ENCODE assay signal across 28 mouse cellular contexts in the genomic region with DNA sequence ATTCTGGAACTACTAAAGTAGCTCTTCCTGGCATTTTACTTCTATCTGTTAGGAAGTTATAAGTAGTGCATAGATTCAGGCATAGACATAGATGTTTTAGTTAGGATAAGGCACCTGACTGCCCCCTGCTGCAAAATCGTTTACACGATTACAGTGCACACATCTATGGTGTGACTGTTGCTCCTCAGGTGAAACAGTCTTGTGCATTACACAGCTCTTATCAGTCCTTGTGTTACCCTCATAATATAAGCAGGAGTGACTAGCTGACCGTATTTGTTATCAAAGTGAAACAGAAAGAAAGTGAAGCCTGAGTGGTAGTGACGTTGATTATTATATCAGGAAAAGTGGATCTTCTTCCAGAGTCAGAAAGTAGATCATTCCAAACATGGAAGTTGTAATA.
DNase-seq lines count a peak whose midpoint lies in the region; ATAC-seq and TF ChIP-seq lines count a peak whose summit lies in the region.
"Had no signal": no experiment of that assay in that cellular context is flagged by ENCODE, and none has a peak within 500 bp of the region (broad histone marks: within the 10 kb centered on the region; RNA-seq: fewer than 3 reads in every experiment).

No protein-coding gene starts in this region.

- peaks cover 4% of the 10 kb centered on the region; the same call in 1 of the 2 replicates for H3K4me1 ChIP-seq in lung, postnatal 0 days (ENCODE audit: insufficient read depth, low read depth, low read length)
- peaks cover 65% of the 10 kb centered on the region for H3K4me1 ChIP-seq in erythroblast, embryonic 14.5 days (ENCODE audit: control insufficient read depth)
- H3K4me1 ChIP-seq in liver, embryonic 14.5 days (replicated peaks; ENCODE audit: control insufficient read depth in 2 of 2, insufficient read depth in 2 of 2, low read length in 1 of 2): peaks cover 25 to 28% of the 10 kb centered on the region in 2 experiments
- H3K4me1 ChIP-seq: embryonic facial prominence, embryonic 12.5 days; forebrain, embryonic 15.5 days; midbrain, embryonic 10.5 days; neural tube, embryonic 13.5 days had no signal

- H3K9me3 ChIP-seq in lung, postnatal 0 days (ENCODE audit: low read length): no peaks in the 10 kb centered on the region
- H3K9me3 ChIP-seq in erythroblast, embryonic 14.5 days (ENCODE audit: control insufficient read depth, low read length): no peaks in the 10 kb centered on the region
- H3K9me3 ChIP-seq in liver, embryonic 14.5 days (ENCODE audit: control insufficient read depth, low read length): no peaks in the 10 kb centered on the region
- H3K9me3 ChIP-seq: embryonic facial prominence, embryonic 12.5 days; forebrain, embryonic 15.5 days; heart, embryonic 13.5 days; midbrain, embryonic 10.5 days; neural tube, embryonic 13.5 days had no signal

- H3K4me2 ChIP-seq in lung, postnatal 0 days (replicated peaks; ENCODE audit: low read depth, low read length): 0 out of 2 replicates have a peak overlapping the region, but pooled peaks have one; percentile 11
- H3K4me2 ChIP-seq in liver, embryonic 14.5 days (ENCODE audit: low read depth): peak overlapping the region; percentile 58
- H3K4me2 ChIP-seq: embryonic facial prominence, embryonic 12.5 days; forebrain, embryonic 15.5 days; heart, embryonic 13.5 days; neural tube, embryonic 13.5 days had no signal

- TF ChIP-seq CTCF in lung, postnatal 0 days (IDR thresholded peaks at IDR 0.05): no peak
- TF ChIP-seq CTCF in liver, embryonic 14.5 days (IDR thresholded peaks at IDR 0.05; ENCODE audit: low read depth): peak; percentile 29; the same call in 1 of the 2 replicates

- 70% methylated on average over 4 of the region's 4 CpGs for WGBS in lung, postnatal 0 days
- WGBS in liver, embryonic 14.5 days (ENCODE audit: insufficient replicate concordance): 26% methylated on average over 4 of the region's 4 CpGs

- H3K4me3 ChIP-seq in lung, postnatal 0 days (ENCODE audit: low read depth, low read length): no peak overlapping the region
- peak overlapping the region; percentile 66 for H3K4me3 ChIP-seq in erythroblast, embryonic 14.5 days (replicated peaks)
- H3K4me3 ChIP-seq in liver, embryonic 14.5 days (ENCODE audit: insufficient read depth in 1 of 2, low read depth in 2 of 2, low read length in 2 of 2): no peak overlapping the region
- H3K4me3 ChIP-seq: embryonic facial prominence, embryonic 12.5 days; forebrain, embryonic 15.5 days; heart, adult 2 months; heart, embryonic 13.5 days; midbrain, embryonic 10.5 days; myocyte; neural tube, embryonic 13.5 days had no signal

- H3K27ac ChIP-seq in lung, postnatal 0 days (ENCODE audit: low read length): no peak overlapping the region
- H3K27ac ChIP-seq in liver, embryonic 14.5 days: peak overlapping the region; percentile 63
- H3K27ac ChIP-seq: embryonic facial prominence, embryonic 12.5 days; forebrain, embryonic 15.5 days; heart, adult 2 months; heart, embryonic 13.5 days; kidney, postnatal 0 days; midbrain, embryonic 10.5 days; neural tube, embryonic 13.5 days had no signal

- ATAC-seq in lung, postnatal 0 days: no peak
- peak; percentile 56; the same call in 1 of the 2 replicates for ATAC-seq in liver, embryonic 14.5 days (ENCODE audit: insufficient read depth)
- ATAC-seq in activated CD4-positive, CD25-positive, alpha-beta regulatory T cell, adult 4 months: no peak
- ATAC-seq: forebrain, embryonic 15.5 days; midbrain, embryonic 16.5 days; Patski had no signal

- H3K9ac ChIP-seq in lung, postnatal 0 days (replicated peaks; ENCODE audit: low read depth): no peak overlapping the region
- H3K9ac ChIP-seq in liver, embryonic 14.5 days (replicated peaks): peak overlapping the region; percentile 37
- H3K9ac ChIP-seq: embryonic facial prominence, embryonic 12.5 days; forebrain, embryonic 15.5 days; heart, embryonic 13.5 days; neural tube, embryonic 13.5 days had no signal

- no peak for DNase-seq in lung, postnatal 0 days (ENCODE audit: low spot score)
- DNase-seq in lung, postnatal 4 days: no peak
- DNase-seq in liver, embryonic 14.5 days (ENCODE audit: low read depth in 3 of 3, low spot score in 3 of 3): peak in 2 of 3 experiments; percentile 16 to 49
- no peak for DNase-seq in gastrocnemius, adult 8-10 months (ENCODE audit: low spot score in 2 of 2)
- no peak for DNase-seq in Muller cell, postnatal 12 days (ENCODE audit: inconsistent ontology term)
- DNase-seq: adrenal gland, adult 8-10 months; cerebellum, adult 2 months; cerebellum, postnatal 25 days; gastrocnemius, postnatal 25 days; heart, adult 2 months; heart, postnatal 14 days; kidney, adult 18-20 months; layer of hippocampus, adult 9-11 months; lung, adult 18-20 months; lung, postnatal 14 days; right cerebral cortex, adult 18-20 months; right cerebral cortex, postnatal 4 days had no signal

- H3K36me3 ChIP-seq in lung, postnatal 0 days (ENCODE audit: insufficient read depth, low read length): no peaks in the 10 kb centered on the region
- peaks cover 3% of the 10 kb centered on the region; the same call in 1 of the 2 replicates for H3K36me3 ChIP-seq in erythroblast, embryonic 14.5 days (ENCODE audit: control insufficient read depth)
- no peaks in the 10 kb centered on the region for H3K36me3 ChIP-seq in liver, embryonic 14.5 days (replicated peaks; ENCODE audit: control insufficient read depth, insufficient read depth, low read depth)
- H3K36me3 ChIP-seq: embryonic facial prominence, embryonic 12.5 days; forebrain, embryonic 15.5 days; heart, embryonic 13.5 days; midbrain, embryonic 10.5 days; neural tube, embryonic 13.5 days had no signal

- TF ChIP-seq EP300 in lung, postnatal 0 days (IDR thresholded peaks at IDR 0.05): no peak
- TF ChIP-seq EP300 in liver, embryonic 14.5 days (IDR thresholded peaks at IDR 0.05; ENCODE audit: low read depth): 0 out of 2 replicates have a peak, but pooled peaks have one; percentile 26

- H3K27me3 ChIP-seq in lung, postnatal 0 days (replicated peaks; ENCODE audit: insufficient read depth, low read length): no peaks in the 10 kb centered on the region
- H3K27me3 ChIP-seq in erythroblast, embryonic 14.5 days (ENCODE audit: control insufficient read depth): no peaks in the 10 kb centered on the region
- H3K27me3 ChIP-seq in liver, embryonic 14.5 days (ENCODE audit: control insufficient read depth, insufficient read depth, low read length): no peaks in the 10 kb centered on the region
- H3K27me3 ChIP-seq: embryonic facial prominence, embryonic 12.5 days; forebrain, embryonic 15.5 days; heart, embryonic 13.5 days; neural tube, embryonic 13.5 days; Patski had no signal

Comparison
In these comparisons a context has a peak if more than half of its experiments do, and no peak if none do; other contexts are left out.
1. DNase-seq: peak in liver, embryonic 14.5 days (2 of 3); none in lung, postnatal 0 days (single experiment), lung, postnatal 4 days (0 of 2), gastrocnemius, adult 8-10 months (0 of 2) and Muller cell, postnatal 12 days (single experiment).